Mouse (Mus musculus): ENCODE data around the gene Naa10. TPM values are rescaled to one million over a fixed set of nuclear protein-coding genes. Genes with fewer than 3 reads are reported as not detected.

Naa10 gene
- polyA plus RNA-seq (2015; fragmentation: Nextera tagmentation; extraction: Ambion mirVana) = 105 and 107 TPM in 2 replicates

GRCm38 (mm10) chrX:73921823-73922549 is at the start of gene Naa10, which contains the start of gene Arhgap4:
Gene Naa10, minus strand, starts transcription at chrX:73921944.
Gene Arhgap4, minus strand, starts transcription at chrX:73921870.
- peaks cover 30% of the 10 kb centered on the region for H3K36me3 ChIP-seq
- H3K9ac ChIP-seq = peak within 1 kb of the TSS; percentile 79
- H3K27ac ChIP-seq = peak within 1 kb of the TSS; percentile 82
- WGBS = 18% methylated on average over 43 of the region's 43 CpGs
- H3K4me1 ChIP-seq (replicated peaks) = peaks cover 13% of the 10 kb centered on the region
- H3K4me2 ChIP-seq = peak within 1 kb of the TSS; percentile 73
- peak; percentile 98 for ATAC-seq (ENCODE audit: low FRiP score)
- H3K27me3 ChIP-seq = no peaks in the 10 kb centered on the region
- H3K4me3 ChIP-seq = peak within 1 kb of the TSS; percentile 54
- H3K9me3 ChIP-seq = no peaks in the 10 kb centered on the region

DNA sequence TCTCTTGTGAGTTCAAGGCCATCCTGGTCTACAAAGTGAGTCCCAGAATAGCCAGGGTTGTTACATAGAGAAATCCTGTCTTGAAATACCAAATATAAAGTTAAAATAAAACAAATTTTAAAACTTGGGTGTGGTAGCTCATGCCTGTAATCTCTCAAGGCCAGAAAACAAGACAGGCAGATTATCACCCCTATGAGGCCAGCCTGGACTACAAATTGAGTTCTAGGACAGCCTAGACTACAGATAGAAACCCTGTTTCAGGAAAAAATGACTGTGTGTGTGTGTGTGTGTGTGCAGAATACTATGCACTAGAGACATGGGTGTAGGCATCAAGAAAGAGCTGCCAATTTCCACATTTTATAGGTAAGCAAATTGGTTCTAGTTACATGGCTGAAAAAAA is 49.0 kb upstream of the Naa10 start:
- no peak overlapping the region for H3K4me2 ChIP-seq
- no peaks in the 10 kb centered on the region for H3K36me3 ChIP-seq
- H3K9ac ChIP-seq = no peak overlapping the region
- no peak for ATAC-seq (ENCODE audit: low FRiP score)
- no peak overlapping the region for H3K4me3 ChIP-seq
- H3K9me3 ChIP-seq = no peaks in the 10 kb centered on the region
- H3K4me1 ChIP-seq (replicated peaks) = 0 out of 2 replicates have a peak, but pooled peaks cover 3% of the 10 kb centered on the region
- no peak overlapping the region for H3K27ac ChIP-seq
- H3K27me3 ChIP-seq = no peaks in the 10 kb centered on the region

- no peak overlapping the region for H3K4me3 ChIP-seq
- no peaks in the 10 kb centered on the region for H3K27me3 ChIP-seq
- 100% methylated on average over 2 of the region's 2 CpGs for WGBS
- no peak overlapping the region for H3K9ac ChIP-seq
- no peak overlapping the region for H3K27ac ChIP-seq
- no peaks in the 10 kb centered on the region for H3K9me3 ChIP-seq
- no peaks in the 10 kb centered on the region for H3K36me3 ChIP-seq
- peaks cover 4% of the 10 kb centered on the region for H3K4me1 ChIP-seq (replicated peaks)
- ATAC-seq (ENCODE audit: low FRiP score) = no peak
- no peak overlapping the region for H3K4me2 ChIP-seq
Observed at GRCm38 (mm10) chrX:73969729-73970128, 48.0 kb upstream of the Naa10 start.

GRCm38 (mm10) chrX:73969167-73969566 is 47.4 kb upstream of the Naa10 start:
- no peak overlapping the region for H3K9ac ChIP-seq
- no peak for ATAC-seq (ENCODE audit: low FRiP score)
- no peaks in the 10 kb centered on the region for H3K27me3 ChIP-seq
- H3K4me1 ChIP-seq (replicated peaks) = peaks cover 10% of the 10 kb centered on the region
- no peak overlapping the region for H3K4me3 ChIP-seq
- H3K27ac ChIP-seq = no peak overlapping the region
- H3K9me3 ChIP-seq = no peaks in the 10 kb centered on the region
- WGBS = 90% methylated on average over 1 of the region's 1 CpGs
- H3K4me2 ChIP-seq = no peak overlapping the region
- no peaks in the 10 kb centered on the region for H3K36me3 ChIP-seq

DNA sequence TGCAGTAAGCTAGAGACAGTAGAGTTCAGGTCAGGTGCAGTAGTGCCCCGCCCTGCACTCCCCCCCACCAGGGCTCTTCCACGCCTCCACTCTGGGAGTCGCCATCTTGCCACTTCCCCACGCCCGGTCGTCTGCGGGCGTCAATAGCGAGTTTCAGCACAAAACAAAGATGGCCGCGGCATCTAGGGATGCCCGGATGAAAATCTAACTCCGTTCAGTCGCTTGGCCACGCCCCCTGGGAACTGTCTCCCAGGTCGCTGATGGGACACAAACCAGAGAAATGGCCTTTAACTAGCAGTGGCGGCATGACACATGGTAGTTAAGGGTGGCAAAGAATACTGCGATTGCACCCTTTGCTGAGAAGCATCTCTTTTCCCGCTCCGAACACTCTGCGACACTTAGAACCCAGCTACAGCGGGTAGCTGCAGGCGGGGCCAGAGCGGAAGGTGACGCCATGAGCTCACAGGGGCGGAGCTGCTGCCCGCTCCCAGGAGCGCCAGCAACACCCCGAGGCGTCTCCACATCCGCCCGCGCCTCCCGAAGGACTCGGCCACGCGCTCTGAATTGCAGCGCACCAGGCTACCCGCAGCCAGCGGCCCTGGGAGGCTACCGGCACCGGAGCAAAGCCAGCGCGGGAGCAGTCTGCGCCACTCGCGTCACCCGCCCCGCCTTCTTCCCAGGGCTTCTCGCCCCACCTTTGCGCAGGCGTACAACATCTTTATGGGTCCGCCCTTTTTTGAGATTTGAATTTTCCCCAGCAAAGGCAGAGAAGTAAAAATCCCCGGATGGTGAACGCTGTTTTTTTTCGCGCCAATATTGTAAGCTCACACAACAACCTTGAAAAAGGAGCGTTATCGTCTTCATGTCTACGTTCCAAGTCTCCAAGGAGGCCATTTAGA is 45.7 kb upstream of the Naa10 start:
- Histone ChIP-seq H3K36me3 (no peaks in the 10 kb centered on the region), H3K4me2 (peak overlapping the region; percentile 47), H3K4me1 (replicated peaks) (peaks cover 27% of the 10 kb centered on the region), H3K4me3 (peak overlapping the region; percentile 66), H3K27ac (peak overlapping the region; percentile 99), H3K9me3 (no peaks in the 10 kb centered on the region), H3K27me3 (no peaks in the 10 kb centered on the region), H3K9ac (peak overlapping the region; percentile 78)
- peak; percentile 89 for ATAC-seq (ENCODE audit: low FRiP score)
- WGBS = 11% methylated on average over 59 of the region's 60 CpGs

GRCm38 (mm10) chrX:73966248-73967176 is 44.8 kb upstream of the Naa10 start, which contains the start of gene Hcfc1:
Gene Hcfc1, minus strand, starts transcription at chrX:73966357.
- H3K27me3 ChIP-seq = no peaks in the 10 kb centered on the region
- H3K4me3 ChIP-seq = peak within 1 kb of the TSS; percentile 66
- peak within 1 kb of the TSS; percentile 99 for H3K27ac ChIP-seq
- peak; percentile 80 for ATAC-seq (ENCODE audit: low FRiP score)
- H3K4me2 ChIP-seq = peak within 1 kb of the TSS; percentile 76
- peaks cover 35% of the 10 kb centered on the region for H3K4me1 ChIP-seq (replicated peaks)
- peak within 1 kb of the TSS; percentile 78 for H3K9ac ChIP-seq
- WGBS = 22% methylated on average over 51 of the region's 58 CpGs
- no peaks in the 10 kb centered on the region for H3K9me3 ChIP-seq
- no peaks in the 10 kb centered on the region for H3K36me3 ChIP-seq

GRCm38 (mm10) chrX:73965307-73965706 is 43.6 kb upstream of the Naa10 start:
- Histone ChIP-seq H3K4me1 (replicated peaks) (peaks cover 35% of the 10 kb centered on the region), H3K9me3 (no peaks in the 10 kb centered on the region), H3K36me3 (no peaks in the 10 kb centered on the region), H3K27me3 (no peaks in the 10 kb centered on the region), H3K4me3 (peak overlapping the region; percentile 66), H3K27ac (peak overlapping the region; percentile 99), H3K9ac (peak overlapping the region; percentile 78), H3K4me2 (peak overlapping the region; percentile 76)
- 21% methylated on average over 20 of the region's 20 CpGs for WGBS
- no peak for ATAC-seq (ENCODE audit: low FRiP score)

GRCm38 (mm10) chrX:73964363-73964762 is 42.6 kb upstream of the Naa10 start:
- Histone ChIP-seq H3K9me3 (no peaks in the 10 kb centered on the region), H3K4me3 (peak overlapping the region; percentile 66), H3K9ac (peak overlapping the region; percentile 78), H3K27ac (no peak overlapping the region), H3K4me2 (peak overlapping the region; percentile 76), H3K36me3 (peaks cover 4% of the 10 kb centered on the region), H3K4me1 (replicated peaks) (peaks cover 35% of the 10 kb centered on the region), H3K27me3 (no peaks in the 10 kb centered on the region)
- WGBS = 39% methylated on average over 3 of the region's 3 CpGs
- ATAC-seq (ENCODE audit: low FRiP score) = no peak

DNA sequence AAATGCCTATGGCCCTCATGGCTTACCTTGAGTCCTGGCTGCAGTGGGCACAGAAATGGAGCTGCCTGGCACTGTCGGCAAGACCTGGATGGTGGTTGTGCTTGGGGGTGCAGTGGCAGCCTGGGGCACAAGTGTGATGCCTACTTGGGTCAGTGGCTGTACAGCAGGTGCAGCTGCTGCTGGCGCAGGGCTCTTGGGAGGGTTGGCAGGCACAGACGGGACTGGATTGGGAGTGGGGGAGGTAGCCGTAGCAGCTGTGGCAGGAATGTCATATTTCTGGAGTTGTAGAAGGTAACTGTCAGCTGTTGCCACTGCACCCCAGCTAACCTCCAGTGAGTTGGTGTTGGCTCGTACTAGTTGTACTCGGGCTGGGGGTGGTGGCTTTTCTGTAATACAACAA is 33.2 kb upstream of the Naa10 start:
- no peak overlapping the region for H3K9ac ChIP-seq
- no peak overlapping the region for H3K4me2 ChIP-seq
- no peaks in the 10 kb centered on the region for H3K27me3 ChIP-seq
- peaks cover 90% of the 10 kb centered on the region for H3K36me3 ChIP-seq
- H3K4me1 ChIP-seq (replicated peaks) = no peaks in the 10 kb centered on the region
- ATAC-seq (ENCODE audit: low FRiP score) = no peak
- H3K4me3 ChIP-seq = no peak overlapping the region
- no peaks in the 10 kb centered on the region for H3K9me3 ChIP-seq
- WGBS = 90% methylated on average over 6 of the region's 6 CpGs
- no peak overlapping the region for H3K27ac ChIP-seq

- WGBS = 89% methylated on average over 5 of the region's 5 CpGs
- Histone ChIP-seq H3K27me3 (no peaks in the 10 kb centered on the region), H3K4me1 (replicated peaks) (no peaks in the 10 kb centered on the region), H3K27ac (no peak overlapping the region), H3K4me3 (no peak overlapping the region), H3K9ac (no peak overlapping the region), H3K4me2 (no peak overlapping the region), H3K9me3 (no peaks in the 10 kb centered on the region), H3K36me3 (peaks cover 90% of the 10 kb centered on the region)
- ATAC-seq (ENCODE audit: low FRiP score) = no peak
Observed at GRCm38 (mm10) chrX:73952603-73953002, 30.9 kb upstream of the Naa10 start.

DNA sequence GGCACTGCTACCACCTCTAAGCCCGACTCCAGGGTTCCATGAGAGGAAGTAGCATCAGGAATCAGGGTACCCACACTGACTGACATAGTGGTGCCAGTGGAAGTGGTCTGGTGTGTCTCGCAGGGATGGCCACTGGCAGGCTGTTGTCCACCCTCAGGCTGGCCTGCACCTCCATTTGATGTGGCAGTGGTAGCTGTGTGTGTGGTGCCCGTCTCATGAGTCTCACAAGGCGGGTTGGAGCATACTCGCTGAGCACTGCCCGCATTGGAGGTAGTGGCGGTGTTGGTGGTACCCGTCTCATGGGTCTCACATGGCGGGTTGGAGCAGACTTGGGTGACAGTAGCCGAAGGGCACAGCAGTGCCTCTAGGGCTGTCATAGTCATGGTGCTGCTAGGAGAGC is 27.6 kb upstream of the Naa10 start:
- ATAC-seq (ENCODE audit: low FRiP score) = 0 out of 2 replicates have a peak, but pooled peaks have one; percentile 4
- Histone ChIP-seq H3K9ac (no peak overlapping the region), H3K4me2 (no peak overlapping the region), H3K27ac (no peak overlapping the region), H3K4me3 (no peak overlapping the region), H3K27me3 (no peaks in the 10 kb centered on the region), H3K36me3 (peaks cover 94% of the 10 kb centered on the region), H3K4me1 (replicated peaks) (no peaks in the 10 kb centered on the region), H3K9me3 (no peaks in the 10 kb centered on the region)
- WGBS = 93% methylated on average over 10 of the region's 10 CpGs
